Mouse (Mus musculus) forebrain, embryonic 13.5 days (tissue): ENCODE measurements around the gene Mob3b. TPM values are rescaled to one million over a fixed set of nuclear protein-coding genes. Genes with fewer than 3 reads are reported as not detected.

ENCODE experiments used
- ATAC-seq: fragments of 200-750 bp; cut with Nextera tagmentation; 2 replicates; pipeline ENCODE4 v1.8.0; 2017
- H3K27ac ChIP-seq: fragments of 300-500 bp; sonication (generic); 2 replicates; pipeline ENCODE4 v1.5.1; 2015; ENCODE audit warnings: inconsistent platforms, mild to moderate bottlenecking, moderate library complexity
- H3K27me3 ChIP-seq: fragments of 300-500 bp; sonication (generic); 2 replicates; pipeline ENCODE4 v1.6.1; 2015; ENCODE audit warnings: mild to moderate bottlenecking, inconsistent platforms
- H3K36me3 ChIP-seq: fragments of 300-500 bp; sonication (generic); 2 replicates; pipeline ENCODE4 v1.6.1; 2015; ENCODE audit warnings: mild to moderate bottlenecking, inconsistent platforms; ENCODE audit not compliant: poor library complexity, severe bottlenecking
- H3K4me1 ChIP-seq: fragments of 300-500 bp; sonication (generic); 2 replicates; pipeline ENCODE4 v1.6.1; 2015; ENCODE audit warnings: inconsistent platforms
- H3K4me2 ChIP-seq: fragments of 300-500 bp; sonication (generic); 2 replicates; pipeline ENCODE4 v1.6.1; 2015; ENCODE audit warnings: inconsistent platforms, mild to moderate bottlenecking, moderate library complexity
- H3K4me3 ChIP-seq: fragments of 300-500 bp; sonication (generic); 2 replicates; pipeline ENCODE4 v1.5.1; 2015; ENCODE audit warnings: mild to moderate bottlenecking, inconsistent platforms
- H3K9ac ChIP-seq: fragments of 300-500 bp; sonication (generic); 2 replicates; pipeline ENCODE4 v1.6.1; 2015; ENCODE audit warnings: mild to moderate bottlenecking, inconsistent platforms
- H3K9me3 ChIP-seq: fragments of 300-500 bp; sonication (generic); replicated peaks from 2 replicates; pipeline ENCODE4 v1.6.1; 2016; ENCODE audit warnings: inconsistent platforms
- WGBS: fragments of 180-500 bp; shearing (Covaris S2); methylation state at CpG from one replicate; pipeline ENCODE4 v1.1.7; 2015; 5-methylcytosine and 5-hydroxymethylcytosine counted together
- polyA plus RNA-seq: library from polyadenylated mRNA; unstranded; fragments of >200 nt; fragmentation: Nextera tagmentation; extraction: Ambion mirVana; gene quantifications from 2 replicates; pipeline ENCODE4 v1.2.1, GENCODE M21; 2015

The Mob3b gene
- polyA plus RNA-seq, 1 experiment from 2014 or later, result 12.4 TPM

DNA sequence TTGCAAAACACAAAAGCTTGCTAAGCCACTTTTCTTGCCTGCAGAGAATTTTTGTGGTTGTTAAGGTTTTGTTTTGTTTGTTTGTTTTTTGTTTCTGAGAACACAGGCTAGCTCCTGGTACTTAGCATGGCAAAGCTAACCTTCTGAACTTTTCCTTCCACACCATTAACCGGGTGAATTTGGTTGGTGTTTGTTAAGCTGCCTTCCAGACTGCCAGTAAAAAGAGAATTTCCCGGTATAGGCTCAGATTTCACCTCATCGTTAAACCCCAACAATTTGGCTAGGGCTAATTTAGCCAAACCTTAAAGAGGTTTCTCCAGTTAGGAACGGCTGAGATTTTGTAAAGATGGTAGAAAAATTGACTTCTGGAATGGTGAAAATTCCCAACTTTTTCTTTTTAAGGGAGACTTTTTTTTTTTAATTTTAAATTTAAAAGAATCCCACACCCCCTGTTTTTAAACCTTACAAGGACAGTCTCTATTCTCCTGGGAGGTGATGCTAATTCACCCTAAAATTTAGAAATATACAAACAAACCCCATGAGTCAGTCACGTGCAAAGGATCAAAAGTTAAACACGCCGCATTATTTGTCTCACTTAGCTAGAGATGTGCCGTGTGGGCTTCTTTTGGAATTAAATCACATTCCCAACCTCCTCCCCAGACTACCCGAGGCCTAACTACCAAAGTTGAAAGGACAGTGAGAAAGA, 108.1 kb downstream of the Mob3b start:
- Histone ChIP-seq H3K27me3 (no peaks in the 10 kb centered on the region), H3K9ac (no peak overlapping the region), H3K4me1 (peaks cover 9% of the 10 kb centered on the region), H3K27ac (no peak overlapping the region), H3K36me3 (no peaks in the 10 kb centered on the region), H3K9me3 (no peaks in the 10 kb centered on the region), H3K4me2 (no peak overlapping the region), H3K4me3 (no peak overlapping the region)
- ATAC-seq, result no peak
- WGBS, result 43% methylated on average over 9 of the region's 9 CpGs

- Histone ChIP-seq H3K9me3 (no peaks in the 10 kb centered on the region), H3K27ac (no peak overlapping the region), H3K4me1 (no peaks in the 10 kb centered on the region), H3K36me3 (no peaks in the 10 kb centered on the region), H3K4me3 (no peak overlapping the region), H3K9ac (no peak overlapping the region), H3K27me3 (no peaks in the 10 kb centered on the region), H3K4me2 (no peak overlapping the region)
- WGBS, result 95% methylated on average over 5 of the region's 5 CpGs
- ATAC-seq, result no peak
Observed at GRCm38 (mm10) chr4:35040896-35041295, 116.4 kb downstream of the Mob3b start.

DNA sequence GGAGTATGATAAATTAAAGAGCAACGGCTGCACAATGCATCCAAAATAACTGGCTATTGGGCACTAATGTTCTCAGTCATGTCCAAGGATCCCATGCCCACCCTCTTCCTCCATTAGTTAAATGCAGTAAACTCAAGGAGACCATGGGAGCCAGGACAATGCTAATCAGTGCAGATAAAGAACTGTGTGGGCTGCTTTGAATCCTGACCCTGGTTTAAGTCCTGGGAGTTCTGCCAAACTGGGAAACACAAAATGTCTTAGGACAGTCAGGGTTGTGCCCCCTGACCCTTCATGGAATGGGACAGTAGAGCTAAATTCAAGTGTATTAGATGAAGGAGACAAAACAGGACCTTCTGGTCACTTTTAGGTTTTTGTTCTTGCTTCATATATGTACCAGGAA, 117.0 kb downstream of the Mob3b start:
- H3K27me3 ChIP-seq, result no peaks in the 10 kb centered on the region
- no peak overlapping the region for H3K4me3 ChIP-seq
- H3K4me2 ChIP-seq, result no peak overlapping the region
- no peak overlapping the region for H3K9ac ChIP-seq
- no peak overlapping the region for H3K27ac ChIP-seq
- no peaks in the 10 kb centered on the region for H3K4me1 ChIP-seq
- no peak for ATAC-seq
- H3K9me3 ChIP-seq, result no peaks in the 10 kb centered on the region
- no peaks in the 10 kb centered on the region for H3K36me3 ChIP-seq
- WGBS, result 91% methylated on average over 1 of the region's 1 CpGs

DNA sequence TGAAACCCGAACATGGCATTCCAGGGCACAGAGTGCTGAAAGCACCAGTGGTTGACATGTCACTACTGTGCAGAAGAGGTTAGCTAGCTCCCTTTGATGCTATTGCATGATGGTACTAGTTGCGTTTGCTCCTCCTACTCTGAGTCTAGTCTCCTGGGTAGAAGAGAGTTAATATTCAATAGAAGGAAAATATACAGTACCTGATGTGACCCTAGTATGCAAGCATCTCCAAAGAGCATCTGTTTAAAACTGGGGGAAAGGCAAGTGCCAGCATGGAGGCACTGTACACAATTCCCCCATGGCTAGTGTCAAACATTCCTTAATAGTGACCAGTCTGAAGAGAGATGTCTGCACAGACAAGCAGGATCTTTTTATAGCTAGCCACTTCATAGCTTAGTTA, 119.5 kb downstream of the Mob3b start:
- ATAC-seq, result no peak
- H3K36me3 ChIP-seq, result no peaks in the 10 kb centered on the region
- no peaks in the 10 kb centered on the region for H3K9me3 ChIP-seq
- no peak overlapping the region for H3K9ac ChIP-seq
- H3K4me3 ChIP-seq, result no peak overlapping the region
- no peak overlapping the region for H3K4me2 ChIP-seq
- no peaks in the 10 kb centered on the region for H3K27me3 ChIP-seq
- 84% methylated on average over 2 of the region's 2 CpGs for WGBS
- no peaks in the 10 kb centered on the region for H3K4me1 ChIP-seq
- no peak overlapping the region for H3K27ac ChIP-seq

GRCm38 (mm10) chr4:35034504-35035290, 122.6 kb downstream of the Mob3b start:
- H3K36me3 ChIP-seq, result no peaks in the 10 kb centered on the region
- 61% methylated on average over 18 of the region's 18 CpGs for WGBS
- no peaks in the 10 kb centered on the region for H3K4me1 ChIP-seq
- H3K27me3 ChIP-seq, result no peaks in the 10 kb centered on the region
- H3K4me2 ChIP-seq, result no peak overlapping the region
- H3K27ac ChIP-seq, result no peak overlapping the region
- H3K4me3 ChIP-seq, result no peak overlapping the region
- no peak overlapping the region for H3K9ac ChIP-seq
- H3K9me3 ChIP-seq, result no peaks in the 10 kb centered on the region
- ATAC-seq, result no peak

DNA sequence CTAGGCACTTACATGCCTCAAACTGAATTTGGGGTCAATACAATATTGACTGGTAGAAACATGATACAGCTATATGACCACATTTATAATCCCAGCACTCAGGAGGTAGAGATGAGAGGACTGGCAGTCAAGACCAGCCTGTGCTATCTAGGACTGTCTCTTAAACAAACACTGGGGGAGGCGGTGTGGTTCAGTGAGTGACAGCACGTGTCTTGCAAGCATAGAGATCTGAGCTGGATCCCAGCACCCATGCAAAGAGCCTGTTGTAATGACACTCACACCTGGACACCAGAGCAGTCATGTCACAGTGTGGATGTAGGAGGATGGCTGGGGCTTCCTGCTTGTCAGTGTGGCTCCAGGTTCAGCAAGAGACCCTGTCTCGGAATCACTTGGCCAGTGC, 124.5 kb downstream of the Mob3b start:
- ATAC-seq, result no peak
- no peaks in the 10 kb centered on the region for H3K9me3 ChIP-seq
- no peak overlapping the region for H3K9ac ChIP-seq
- H3K36me3 ChIP-seq, result no peaks in the 10 kb centered on the region
- H3K4me2 ChIP-seq, result no peak overlapping the region
- H3K4me1 ChIP-seq, result no peaks in the 10 kb centered on the region
- no peak overlapping the region for H3K4me3 ChIP-seq
- no peak overlapping the region for H3K27ac ChIP-seq
- WGBS, result 90% methylated on average over 3 of the region's 3 CpGs
- no peaks in the 10 kb centered on the region for H3K27me3 ChIP-seq

DNA sequence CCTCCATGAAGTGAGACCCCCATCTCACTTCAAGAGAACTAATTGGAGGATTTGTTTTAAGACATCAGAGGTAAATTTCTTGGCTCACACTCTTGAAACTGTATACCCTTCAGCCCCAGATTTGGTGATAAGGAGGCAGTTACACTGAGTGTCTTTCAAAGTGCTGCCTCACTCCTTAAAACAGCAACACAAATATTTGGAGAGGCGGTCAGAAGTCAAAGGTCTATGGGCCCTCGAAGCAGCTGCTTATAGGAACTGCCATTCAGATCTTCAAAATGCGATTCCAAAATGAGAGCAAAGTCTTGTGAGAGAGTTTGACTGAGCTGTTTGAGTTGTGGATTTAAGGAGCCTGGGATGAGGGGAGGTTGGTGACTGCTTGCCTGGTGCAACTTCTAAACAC, 125.7 kb downstream of the Mob3b start:
- ATAC-seq, result no peak
- no peaks in the 10 kb centered on the region for H3K4me1 ChIP-seq
- 84% methylated on average over 3 of the region's 3 CpGs for WGBS
- no peak overlapping the region for H3K4me3 ChIP-seq
- no peaks in the 10 kb centered on the region for H3K27me3 ChIP-seq
- no peaks in the 10 kb centered on the region for H3K9me3 ChIP-seq
- no peaks in the 10 kb centered on the region for H3K36me3 ChIP-seq
- H3K9ac ChIP-seq, result no peak overlapping the region
- H3K27ac ChIP-seq, result no peak overlapping the region
- no peak overlapping the region for H3K4me2 ChIP-seq

DNA sequence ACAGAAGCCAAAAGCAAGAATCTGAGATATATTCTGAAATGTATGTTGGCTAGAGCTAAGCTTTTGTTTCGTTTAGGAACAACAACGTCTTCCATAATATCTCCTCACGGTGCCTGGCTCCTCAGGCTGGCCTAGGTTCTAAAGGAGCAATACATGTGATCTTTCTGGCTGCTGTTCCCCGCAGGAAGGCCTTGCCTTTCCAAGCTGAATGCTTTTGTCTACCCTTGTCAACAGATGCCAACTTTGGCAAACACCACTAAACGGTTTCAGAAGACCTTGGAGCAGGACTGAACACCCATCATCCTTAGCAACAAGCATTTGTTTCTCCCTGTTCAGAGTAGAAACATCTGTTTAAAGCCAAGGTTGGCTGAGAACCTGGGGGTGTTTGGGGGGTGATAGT, 126.1 kb downstream of the Mob3b start:
- WGBS, result 83% methylated on average over 5 of the region's 5 CpGs
- H3K27me3 ChIP-seq, result no peaks in the 10 kb centered on the region

GRCm38 (mm10) chr4:35018416-35018815, 138.9 kb downstream of the Mob3b start:
- Histone ChIP-seq H3K27me3 (no peaks in the 10 kb centered on the region), H3K4me3 (no peak overlapping the region), H3K4me2 (no peak overlapping the region), H3K9me3 (no peaks in the 10 kb centered on the region), H3K27ac (no peak overlapping the region), H3K4me1 (peaks cover 9% of the 10 kb centered on the region; the same call in 1 of the 2 replicates), H3K9ac (no peak overlapping the region), H3K36me3 (no peaks in the 10 kb centered on the region)
- WGBS, result 79% methylated on average over 1 of the region's 1 CpGs
- no peak; the same call in 1 of the 2 replicates for ATAC-seq

More for the DNA sequence above, 126.1 kb downstream of the Mob3b start:
- H3K4me1 ChIP-seq, result no peaks in the 10 kb centered on the region
- no peak overlapping the region for H3K9ac ChIP-seq
- H3K4me3 ChIP-seq, result no peak overlapping the region
- no peak overlapping the region for H3K27ac ChIP-seq
- H3K9me3 ChIP-seq, result no peaks in the 10 kb centered on the region
- no peaks in the 10 kb centered on the region for H3K36me3 ChIP-seq
- ATAC-seq, result no peak
- H3K4me2 ChIP-seq, result no peak overlapping the region

GRCm38 (mm10) chr4:35012401-35013307, 144.6 kb downstream of the Mob3b start:
- Histone ChIP-seq H3K27ac (no peak overlapping the region), H3K4me3 (no peak overlapping the region), H3K27me3 (no peaks in the 10 kb centered on the region), H3K9me3 (no peaks in the 10 kb centered on the region), H3K4me2 (no peak overlapping the region), H3K4me1 (peaks cover 12% of the 10 kb centered on the region), H3K36me3 (no peaks in the 10 kb centered on the region), H3K9ac (peak overlapping the region; percentile 12; the same call in 1 of the 2 replicates)
- peak; percentile 21; the same call in 1 of the 2 replicates for ATAC-seq
- WGBS, result 24% methylated on average over 10 of the region's 10 CpGs

DNA sequence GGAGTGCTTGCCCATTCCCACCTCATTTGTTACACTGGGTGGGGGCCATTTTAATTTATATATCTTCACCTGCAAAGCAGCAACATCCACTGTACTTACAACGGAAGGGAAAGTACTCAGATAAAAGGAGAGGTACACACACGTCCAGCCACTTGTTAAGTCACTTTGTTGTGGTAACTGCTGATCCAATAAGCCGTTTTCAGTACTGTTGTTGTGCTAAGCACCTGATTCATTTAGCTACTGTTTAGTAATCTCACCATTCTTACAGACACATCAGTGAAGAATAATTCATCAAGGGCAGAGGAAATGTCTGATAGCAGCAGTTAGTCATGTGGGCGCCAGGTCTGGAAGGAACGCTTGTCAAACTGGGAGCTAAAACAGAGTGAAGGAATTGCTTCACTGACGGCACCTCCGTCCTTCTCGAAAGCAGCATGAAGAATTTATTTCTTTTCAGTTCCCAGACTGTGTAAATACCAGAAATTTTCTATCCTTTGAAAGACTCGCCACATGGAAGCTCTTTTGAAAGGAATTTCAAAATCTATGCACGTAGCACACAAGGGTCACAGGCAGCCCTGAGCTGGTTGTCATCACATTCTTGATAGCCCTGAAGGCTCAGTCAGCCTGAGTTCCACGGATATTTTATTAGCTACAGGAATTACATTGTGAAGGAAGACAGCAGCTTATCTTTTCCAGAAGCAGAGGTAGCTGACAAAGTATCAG, 150.6 kb downstream of the Mob3b start:
- H3K4me2 ChIP-seq, result no peak overlapping the region
- WGBS, result 60% methylated on average over 11 of the region's 11 CpGs

More for the DNA sequence above, 150.6 kb downstream of the Mob3b start:
- Histone ChIP-seq H3K4me3 (no peak overlapping the region), H3K36me3 (no peaks in the 10 kb centered on the region), H3K27ac (no peak overlapping the region; the same call in 1 of the 2 replicates), H3K9me3 (no peaks in the 10 kb centered on the region), H3K27me3 (no peaks in the 10 kb centered on the region), H3K9ac (no peak overlapping the region), H3K4me1 (peaks cover 22% of the 10 kb centered on the region)
- peak; percentile 36 for ATAC-seq
